Mouse (Mus musculus): Measurements from ENCODE around the gene Gm47985. TPM values are rescaled to one million over a fixed set of nuclear protein-coding genes. Genes with fewer than 3 reads are reported as not detected.
"Not testable (repeated sequence)": the region's sequence is repeated elsewhere in the genome, so short reads cannot be mapped to it uniquely, and the experiment has no call there.

The Gm47985 gene
- polyA plus RNA-seq, 1 experiment, result not detected

- WGBS, result 31% methylated on average over 12 of the region's 12 CpGs
- peak in 1 of 2 experiments; percentile 2 for DNase-seq
Measured at GRCm38 (mm10) chr1:151167297-151168047, 14.9 kb upstream of the Gm47985 start.

GRCm38 (mm10) chr1:151168637-151169036, 13.7 kb upstream of the Gm47985 start:
- 77% methylated on average over 3 of the region's 3 CpGs for WGBS

More at GRCm38 (mm10) chr1:151167297-151168047, 14.9 kb upstream of the Gm47985 start:
- Histone ChIP-seq H3K4me3 (replicated peaks; ENCODE audit: insufficient read depth, low read depth, low read length) (no peak overlapping the region), H3K27ac (ENCODE audit: insufficient read depth, low read length) (no peak overlapping the region), H3K4me1 (ENCODE audit: control insufficient read depth, insufficient read depth, low read length) (no peaks in the 10 kb centered on the region), H3K27me3 (ENCODE audit: control insufficient read depth, insufficient read depth, low read length) (no peaks in the 10 kb centered on the region)
- TF ChIP-seq CTCF (IDR thresholded peaks at IDR 0.05; ENCODE audit: borderline replicate concordance, insufficient read depth, low read depth, low read length) (no peak), POLR2A (IDR thresholded peaks at IDR 0.05; ENCODE audit: borderline replicate concordance, insufficient read depth, low read length) (no peak)

GRCm38 (mm10) chr1:151171572-151172461, 10.5 kb upstream of the Gm47985 start:
- DNase-seq, result no peak
- no peaks in the 10 kb centered on the region for H3K27me3 ChIP-seq (ENCODE audit: control insufficient read depth, insufficient read depth, low read length)
- H3K27ac ChIP-seq (ENCODE audit: insufficient read depth, low read length), result no peak overlapping the region
- no peak overlapping the region for H3K4me3 ChIP-seq (replicated peaks; ENCODE audit: insufficient read depth, low read depth, low read length)
- H3K4me1 ChIP-seq (ENCODE audit: control insufficient read depth, insufficient read depth, low read length), result no peaks in the 10 kb centered on the region
- WGBS, result 77% methylated on average over 2 of the region's 2 CpGs
- TF ChIP-seq CTCF (IDR thresholded peaks at IDR 0.05; ENCODE audit: borderline replicate concordance, insufficient read depth, low read depth, low read length) (no peak), POLR2A (IDR thresholded peaks at IDR 0.05; ENCODE audit: borderline replicate concordance, insufficient read depth, low read length) (no peak)

More at GRCm38 (mm10) chr1:151168637-151169036, 13.7 kb upstream of the Gm47985 start:
- no peak for TF ChIP-seq POLR2A (IDR thresholded peaks at IDR 0.05; ENCODE audit: borderline replicate concordance, insufficient read depth, low read length)
- no peak for TF ChIP-seq CTCF (IDR thresholded peaks at IDR 0.05; ENCODE audit: borderline replicate concordance, insufficient read depth, low read depth, low read length)
- Histone ChIP-seq H3K27ac (ENCODE audit: insufficient read depth, low read length) (no peak overlapping the region), H3K27me3 (ENCODE audit: control insufficient read depth, insufficient read depth, low read length) (no peaks in the 10 kb centered on the region), H3K4me3 (replicated peaks; ENCODE audit: insufficient read depth, low read depth, low read length) (no peak overlapping the region), H3K4me1 (ENCODE audit: control insufficient read depth, insufficient read depth, low read length) (no peaks in the 10 kb centered on the region)
- DNase-seq, result no peak

- H3K4me3 ChIP-seq (replicated peaks; ENCODE audit: insufficient read depth, low read depth, low read length), result peak overlapping the region; percentile 44
- no peaks in the 10 kb centered on the region for H3K27me3 ChIP-seq (ENCODE audit: control insufficient read depth, insufficient read depth, low read length)
- H3K4me1 ChIP-seq (ENCODE audit: control insufficient read depth, insufficient read depth, low read length), result no peaks in the 10 kb centered on the region
- no peak for TF ChIP-seq POLR2A (IDR thresholded peaks at IDR 0.05; ENCODE audit: borderline replicate concordance, insufficient read depth, low read length)
- TF ChIP-seq CTCF (IDR thresholded peaks at IDR 0.05; ENCODE audit: borderline replicate concordance, insufficient read depth, low read depth, low read length), result no peak
- DNase-seq, result peak in 1 of 2 experiments; percentile 8
- WGBS, result 16% methylated on average over 10 of the region's 10 CpGs
- H3K27ac ChIP-seq (ENCODE audit: insufficient read depth, low read length), result no peak overlapping the region
Measured at GRCm38 (mm10) chr1:151177030-151177936, 5.1 kb upstream of the Gm47985 start.

GRCm38 (mm10) chr1:151177937-151178271, 4.4 kb upstream of the Gm47985 start:
- WGBS, result 13% methylated on average over 4 of the region's 4 CpGs
- no peak overlapping the region for H3K27ac ChIP-seq (ENCODE audit: insufficient read depth, low read length)
- DNase-seq, result no peak

GRCm38 (mm10) chr1:151178505-151179083, 3.7 kb upstream of the Gm47985 start:
- no peak for DNase-seq
- H3K27me3 ChIP-seq (ENCODE audit: control insufficient read depth, insufficient read depth, low read length), result no peaks in the 10 kb centered on the region
- TF ChIP-seq CTCF (IDR thresholded peaks at IDR 0.05; ENCODE audit: borderline replicate concordance, insufficient read depth, low read depth, low read length), result no peak
- no peak for TF ChIP-seq POLR2A (IDR thresholded peaks at IDR 0.05; ENCODE audit: borderline replicate concordance, insufficient read depth, low read length)
- no peak overlapping the region for H3K27ac ChIP-seq (ENCODE audit: insufficient read depth, low read length)
- H3K4me3 ChIP-seq (replicated peaks; ENCODE audit: insufficient read depth, low read depth, low read length), result no peak overlapping the region
- 57% methylated on average over 2 of the region's 2 CpGs for WGBS
- no peaks in the 10 kb centered on the region for H3K4me1 ChIP-seq (ENCODE audit: control insufficient read depth, insufficient read depth, low read length)

More at GRCm38 (mm10) chr1:151177937-151178271, 4.4 kb upstream of the Gm47985 start:
- Histone ChIP-seq H3K27me3 (ENCODE audit: control insufficient read depth, insufficient read depth, low read length) (no peaks in the 10 kb centered on the region), H3K4me1 (ENCODE audit: control insufficient read depth, insufficient read depth, low read length) (no peaks in the 10 kb centered on the region), H3K4me3 (replicated peaks; ENCODE audit: insufficient read depth, low read depth, low read length) (peak overlapping the region; percentile 44)
- TF ChIP-seq CTCF (IDR thresholded peaks at IDR 0.05; ENCODE audit: borderline replicate concordance, insufficient read depth, low read depth, low read length) (no peak), POLR2A (IDR thresholded peaks at IDR 0.05; ENCODE audit: borderline replicate concordance, insufficient read depth, low read length) (no peak)

- Histone ChIP-seq H3K27ac (ENCODE audit: insufficient read depth, low read length) (no peak overlapping the region), H3K27me3 (ENCODE audit: control insufficient read depth, insufficient read depth, low read length) (no peaks in the 10 kb centered on the region), H3K4me1 (ENCODE audit: control insufficient read depth, insufficient read depth, low read length) (no peaks in the 10 kb centered on the region), H3K4me3 (replicated peaks; ENCODE audit: insufficient read depth, low read depth, low read length) (no peak overlapping the region)
- no peak for DNase-seq
- 84% methylated on average over 2 of the region's 2 CpGs for WGBS
- TF ChIP-seq CTCF (IDR thresholded peaks at IDR 0.05; ENCODE audit: borderline replicate concordance, insufficient read depth, low read depth, low read length) (no peak), POLR2A (IDR thresholded peaks at IDR 0.05; ENCODE audit: borderline replicate concordance, insufficient read depth, low read length) (no peak)
Measured at GRCm38 (mm10) chr1:151180167-151180566, 2.2 kb upstream of the Gm47985 start.

GRCm38 (mm10) chr1:151186186-151186585, 3.8 kb downstream of the Gm47985 start:
- H3K4me1 ChIP-seq (ENCODE audit: control insufficient read depth, insufficient read depth, low read length); H3K27ac ChIP-seq (ENCODE audit: insufficient read depth, low read length); H3K4me3 ChIP-seq (replicated peaks; ENCODE audit: insufficient read depth, low read depth, low read length); H3K27me3 ChIP-seq (ENCODE audit: control insufficient read depth, insufficient read depth, low read length); DNase-seq: not testable (repeated sequence)
- 73% methylated on average over 3 of the region's 3 CpGs for WGBS

- WGBS, result 50% methylated on average over 4 of the region's 4 CpGs
- not testable (repeated sequence) for H3K4me1 ChIP-seq (ENCODE audit: control insufficient read depth, insufficient read depth, low read length); H3K27me3 ChIP-seq (ENCODE audit: control insufficient read depth, insufficient read depth, low read length); H3K4me3 ChIP-seq (replicated peaks; ENCODE audit: insufficient read depth, low read depth, low read length); DNase-seq; H3K27ac ChIP-seq (ENCODE audit: insufficient read depth, low read length)
Measured at GRCm38 (mm10) chr1:151186879-151187424, 4.6 kb downstream of the Gm47985 start.
